Mouse (Mus musculus) monocyte, adult 2 months (primary cell): ENCODE data around the gene Clcf1.
"Not testable (repeated sequence)": the region's sequence is repeated elsewhere in the genome, so short reads cannot be mapped to it uniquely, and the experiment has no call there.

ENCODE experiments used
- DNase-seq, 2 experiments: peaks; one replicate each; pipeline ENCODE4 v3.0.0; 2022; ENCODE audit warnings: low spot score in 2 of 2, low read depth in 1 of 2

The Clcf1 gene

DNA sequence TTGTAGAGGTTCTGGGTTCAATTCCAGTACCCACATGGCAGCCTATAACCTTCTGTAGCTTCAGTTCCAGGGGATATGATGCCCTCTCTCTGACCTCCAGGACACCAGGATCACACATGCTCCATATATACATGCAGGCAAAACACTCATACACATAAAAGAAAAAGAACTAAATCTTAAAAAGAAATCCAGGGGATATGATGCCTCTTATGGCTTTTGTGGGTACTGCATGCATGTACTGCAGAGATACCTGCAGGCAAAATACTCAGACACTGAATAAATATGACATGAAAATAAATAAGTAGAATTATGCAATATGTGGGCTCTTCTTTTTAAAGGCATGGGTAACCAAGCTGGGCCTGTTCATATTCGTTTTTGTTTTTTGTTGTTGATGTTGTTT lies 33.0 kb downstream of the Clcf1 start:
- no peak for DNase-seq

DNA sequence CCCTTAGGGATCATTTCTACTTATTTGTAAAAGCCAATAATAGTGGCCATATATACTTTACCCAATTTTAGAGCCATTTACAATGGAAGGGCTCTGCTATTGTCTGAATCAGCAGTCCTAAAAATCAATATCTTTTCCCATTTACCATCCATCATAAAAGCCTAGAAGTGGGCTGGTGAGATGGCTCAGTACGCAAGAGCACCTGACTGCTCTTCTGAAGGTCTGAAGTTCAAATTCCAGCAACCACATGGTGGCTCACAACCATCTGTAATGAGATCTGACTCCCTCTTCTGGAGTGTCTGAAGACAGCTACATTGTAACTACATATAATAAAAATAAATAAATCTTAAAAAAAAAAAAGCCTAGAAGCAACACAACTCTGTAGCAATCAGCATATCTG lies 34.6 kb downstream of the Clcf1 start:
- not testable (repeated sequence) for DNase-seq

DNA sequence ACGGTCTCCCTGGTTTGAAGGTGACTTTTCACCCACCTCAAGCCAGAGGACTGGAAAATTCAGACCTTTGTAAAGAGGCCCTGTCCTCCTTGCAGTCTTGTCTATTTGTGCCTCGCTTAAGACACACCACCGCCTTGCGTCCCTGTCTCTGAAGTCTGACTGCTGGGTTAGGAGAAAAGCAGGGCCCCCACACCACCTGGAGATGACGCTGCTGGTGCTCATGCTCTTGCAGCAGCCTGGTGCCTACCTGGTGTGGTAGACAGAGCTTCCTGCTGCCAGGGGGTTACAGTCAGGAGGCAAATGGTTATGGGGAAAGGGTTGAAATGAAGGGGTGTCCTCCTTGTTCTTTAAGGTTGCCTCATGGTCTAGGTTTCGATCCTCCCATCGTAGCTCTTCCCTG lies 40.2 kb downstream of the Clcf1 start:
- no peak for DNase-seq

DNA sequence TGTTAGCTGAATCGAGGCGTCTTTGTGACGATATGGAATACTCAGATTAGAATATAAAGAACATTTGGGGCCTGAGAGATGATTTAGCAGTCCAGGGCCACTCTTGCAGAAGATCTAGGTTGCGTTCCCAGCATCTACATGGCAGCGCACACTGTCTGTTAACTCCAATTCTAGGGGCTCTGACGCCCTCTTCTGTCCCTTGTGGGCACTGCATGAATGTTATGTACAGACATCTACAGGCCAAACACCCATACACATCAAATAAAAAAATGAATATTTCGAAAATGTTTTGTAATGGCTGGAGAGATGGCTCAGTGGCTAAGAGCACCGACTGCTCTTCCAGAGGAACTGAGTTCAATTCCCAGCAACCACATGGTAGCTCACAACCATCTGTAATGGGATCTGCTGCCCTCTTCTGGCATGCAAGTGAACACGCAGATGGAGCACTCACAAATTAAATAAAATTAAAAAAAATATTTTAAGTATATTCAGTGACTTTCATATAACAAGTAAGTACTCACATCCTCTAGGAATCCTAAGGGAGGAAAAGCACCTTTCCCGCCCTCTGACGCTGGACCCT lies 41.6 kb downstream of the Clcf1 start:
- no peak for DNase-seq

DNA sequence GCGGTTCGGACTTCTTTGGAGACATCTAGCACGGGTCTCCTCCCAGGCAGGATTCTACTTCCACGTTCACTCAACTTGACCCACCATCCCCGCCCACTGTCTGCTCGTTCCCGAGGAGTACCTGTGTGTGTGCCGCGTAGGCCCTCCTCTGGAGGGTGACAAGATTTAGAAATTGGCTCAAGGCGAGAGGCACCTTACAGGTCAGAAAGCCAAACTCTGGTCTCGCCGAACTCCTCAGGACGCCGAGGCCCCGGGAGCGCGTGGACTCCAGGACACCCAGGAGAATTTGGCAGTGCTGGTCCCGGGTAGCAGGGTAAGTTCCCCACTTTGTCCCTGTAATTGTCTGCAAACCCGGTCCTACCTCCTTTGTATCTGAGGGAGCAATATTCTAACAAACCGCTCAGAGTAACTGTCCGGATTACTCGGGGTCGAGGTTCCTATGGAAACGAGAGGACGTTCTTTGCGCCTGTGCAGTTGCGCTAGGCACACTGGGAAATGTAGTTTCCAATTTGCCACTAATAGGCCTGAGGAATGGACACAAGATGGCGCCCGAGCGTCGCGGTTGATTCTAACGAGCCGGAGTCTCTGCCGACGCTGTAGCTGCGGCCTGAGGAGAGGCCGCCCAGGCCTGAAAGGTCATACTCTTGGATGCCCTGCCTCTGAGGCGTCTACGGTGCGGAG lies 43.3 kb downstream of the Clcf1 start:
- DNase-seq, result peak; percentile 69 to 82

DNA sequence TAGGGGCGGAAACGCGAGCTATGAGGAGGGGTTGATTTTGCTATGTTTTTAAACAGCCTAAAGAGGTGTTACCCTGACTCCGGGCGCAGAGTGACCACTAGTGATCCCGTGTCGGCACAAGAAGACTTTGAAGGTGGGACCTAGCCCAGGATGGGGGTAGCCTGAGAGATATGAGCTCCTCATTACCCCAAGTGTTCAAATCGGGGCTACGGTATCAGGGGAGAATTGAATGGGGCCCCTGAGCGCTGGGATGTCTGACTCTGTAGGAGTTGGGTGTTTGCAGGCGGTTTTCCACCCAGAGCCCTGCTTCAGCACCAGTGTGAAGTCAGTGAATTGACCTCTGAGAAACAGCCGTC lies 43.8 kb downstream of the Clcf1 start:
- DNase-seq, result no peak

DNA sequence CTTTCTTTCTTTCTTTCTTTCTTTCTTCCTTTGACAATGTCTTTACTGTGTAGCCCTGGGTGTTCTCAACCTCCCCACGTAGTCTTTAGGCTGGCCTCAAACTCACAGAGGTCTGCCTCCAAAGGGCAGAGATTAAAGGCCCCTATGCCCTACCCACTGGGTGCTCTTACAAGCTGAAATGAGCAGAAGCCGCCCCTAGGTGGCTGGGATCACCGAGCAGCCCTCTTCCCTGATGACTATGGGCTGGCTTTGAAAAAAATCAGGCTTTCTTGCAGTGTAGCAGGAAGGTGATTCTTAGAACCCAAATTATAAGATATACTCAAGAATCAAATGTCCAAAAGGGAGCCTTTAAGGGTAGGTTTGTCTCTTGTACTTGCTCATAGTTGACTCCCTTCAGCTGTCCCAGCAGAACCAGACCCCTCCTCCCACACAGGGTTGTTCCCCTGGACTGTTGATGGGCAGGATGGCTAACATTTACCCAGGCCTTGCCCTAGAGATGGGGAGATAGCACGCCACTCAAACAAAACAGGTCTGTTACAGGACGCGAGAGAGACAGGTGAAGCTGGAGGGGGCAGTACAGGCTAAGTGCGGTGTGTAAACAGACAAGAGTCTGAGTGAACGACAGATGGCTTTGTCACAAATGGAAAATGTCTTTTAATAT lies 47.1 kb downstream of the Clcf1 start:
- DNase-seq, result no peak

DNA sequence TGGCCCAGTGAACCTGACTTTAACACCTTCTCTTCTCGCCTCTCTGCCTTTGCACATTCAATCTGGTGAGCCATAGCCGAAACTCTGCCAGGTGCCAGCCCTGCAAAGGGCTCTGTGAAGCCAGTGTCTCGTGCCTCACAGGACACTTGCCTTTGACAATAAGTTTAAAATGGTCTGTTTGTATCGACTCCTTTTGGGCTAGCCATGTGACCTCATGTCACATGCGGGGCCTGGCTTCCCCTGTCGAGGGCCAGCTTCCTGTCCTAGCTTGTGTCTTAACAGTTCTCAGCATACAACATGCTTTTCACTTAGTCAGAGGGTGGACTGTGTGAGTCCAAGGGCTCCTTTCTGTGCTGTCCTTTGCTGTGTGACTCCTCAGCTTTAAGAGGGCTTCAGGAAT lies 48.7 kb downstream of the Clcf1 start:
- no peak for DNase-seq

DNA sequence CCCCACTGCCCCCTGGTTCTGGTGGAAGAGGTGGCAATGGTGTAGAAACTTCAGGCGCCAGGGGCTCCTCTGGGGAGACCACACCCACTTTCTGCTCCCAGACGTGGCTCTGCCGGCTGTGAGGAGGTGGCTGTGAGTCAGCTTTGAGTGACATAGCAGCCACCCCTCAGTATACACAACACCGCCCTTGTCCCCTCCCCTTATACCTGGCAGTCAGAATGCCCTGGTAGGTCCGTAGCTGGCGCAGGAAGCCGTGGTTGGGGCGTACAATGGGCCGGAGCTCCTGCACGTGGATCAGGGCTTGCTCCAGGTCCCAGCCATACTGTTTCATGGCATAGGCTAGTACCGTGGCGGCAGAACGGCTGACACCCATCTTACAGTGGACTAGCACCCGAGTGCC lies 49.7 kb downstream of the Clcf1 start:
- DNase-seq, result no peak

DNA sequence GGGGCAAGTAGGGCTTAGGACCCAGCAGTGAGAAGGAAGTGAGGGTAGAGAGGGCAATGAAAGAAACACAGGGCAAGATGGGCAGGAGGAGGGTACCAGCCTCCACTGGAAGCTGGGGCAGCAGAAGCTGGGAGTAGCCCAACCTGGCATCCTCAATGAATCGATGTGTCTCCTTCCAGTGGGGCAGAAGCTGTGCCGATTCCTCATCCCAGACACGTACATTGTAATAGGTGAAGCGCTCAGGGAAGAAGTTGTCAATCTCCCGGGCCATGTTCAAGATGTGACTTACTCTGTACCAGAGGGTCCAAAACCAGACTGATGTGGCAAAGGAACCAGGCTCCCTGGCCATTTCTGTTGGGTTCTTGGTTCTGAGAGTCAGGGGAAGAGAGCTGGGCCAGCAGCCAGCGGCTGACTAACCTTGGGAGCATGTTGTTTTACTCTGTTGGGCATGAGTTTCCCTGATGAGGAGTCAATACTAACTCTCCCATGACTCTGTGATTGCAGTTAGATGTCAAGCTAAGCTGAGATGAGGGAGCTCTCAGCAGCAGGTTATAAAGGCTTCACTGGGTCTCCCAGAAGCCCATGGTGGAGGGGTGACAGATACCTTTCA lies 50.2 kb downstream of the Clcf1 start:
- no peak for DNase-seq

DNA sequence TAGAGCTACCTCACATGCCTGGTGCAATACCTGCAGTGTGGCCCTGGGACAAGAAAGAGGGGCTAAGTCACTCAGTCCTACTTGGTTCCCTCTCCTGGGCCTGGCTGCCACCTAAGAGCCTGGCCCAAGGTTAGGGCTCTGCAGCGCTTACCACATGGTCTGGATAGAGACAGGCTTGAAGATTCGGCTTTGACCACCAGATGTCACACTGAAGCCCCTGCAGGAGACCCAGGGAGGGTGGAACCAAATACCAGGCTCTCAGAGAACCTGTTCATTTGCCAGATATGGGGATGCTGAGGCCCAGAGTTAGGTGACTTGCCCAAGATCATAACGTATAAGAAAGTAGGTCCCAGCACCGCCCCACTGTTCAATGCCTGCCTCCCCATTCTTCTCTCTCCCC lies 51.9 kb downstream of the Clcf1 start:
- no peak for DNase-seq

DNA sequence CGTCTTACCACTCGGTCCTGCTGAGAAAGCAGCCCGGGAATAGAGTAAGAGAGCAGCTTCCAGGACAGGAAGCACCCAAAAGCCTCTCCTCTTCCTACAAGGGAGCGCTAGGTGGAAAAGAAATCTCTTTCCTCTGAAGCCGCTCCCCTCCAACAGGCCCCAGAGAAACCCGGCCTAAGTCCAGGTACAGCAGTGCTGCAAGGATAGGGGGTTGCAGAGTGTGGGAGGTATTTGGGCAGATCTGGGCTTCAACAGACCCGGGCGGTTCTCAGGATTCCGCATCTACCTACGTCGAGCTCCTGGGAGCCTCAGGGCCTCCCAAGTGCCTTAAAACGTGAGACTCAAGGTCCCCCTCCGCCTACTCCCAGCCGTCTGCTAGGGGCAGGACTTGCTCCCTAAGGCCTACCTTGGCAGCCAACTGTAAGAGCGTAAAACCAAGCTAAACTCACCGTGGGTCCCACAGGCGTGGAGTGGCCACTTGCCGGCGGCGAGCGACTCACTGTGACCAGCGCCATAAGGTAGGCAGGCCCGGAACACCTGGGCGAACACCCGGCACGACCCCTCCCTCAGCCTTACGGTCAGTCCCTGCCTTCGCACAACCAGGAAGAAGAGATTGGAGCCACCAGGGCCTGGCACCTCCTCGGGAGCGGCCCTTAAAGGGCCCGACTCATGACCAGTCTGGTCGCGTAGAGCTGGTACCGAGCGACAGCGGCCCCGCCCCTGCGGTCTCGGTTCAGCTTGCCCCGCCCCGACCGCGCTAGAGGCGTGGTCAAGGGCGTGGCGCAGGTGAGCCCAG lies 54.7 kb downstream of the Clcf1 start, which contains the start of gene Ssh3:
Gene Ssh3, minus strand, starts transcription at position 615 of the 796 bp plus-strand sequence.
- no peak for DNase-seq

DNA sequence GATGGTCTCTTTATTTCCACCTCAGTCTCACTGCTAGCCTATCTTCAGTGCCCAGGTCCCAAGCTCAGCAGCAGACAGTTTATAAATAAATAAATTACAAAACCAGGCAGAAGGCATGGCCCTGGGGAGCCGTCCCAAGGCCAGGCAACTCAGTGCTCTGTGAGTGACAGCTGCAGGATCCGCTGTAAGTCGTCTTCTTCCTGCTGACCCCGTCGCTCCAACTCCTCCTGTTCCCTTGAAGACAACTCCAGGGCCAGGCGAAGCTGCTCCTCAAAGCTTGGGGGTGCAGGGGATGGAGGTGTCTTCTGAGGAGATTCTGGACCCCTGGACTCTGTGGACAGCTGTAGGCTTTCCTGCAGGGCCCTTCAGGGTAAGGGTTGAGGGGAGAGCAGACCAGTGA lies 56.1 kb downstream of the Clcf1 start:
- no peak for DNase-seq

DNA sequence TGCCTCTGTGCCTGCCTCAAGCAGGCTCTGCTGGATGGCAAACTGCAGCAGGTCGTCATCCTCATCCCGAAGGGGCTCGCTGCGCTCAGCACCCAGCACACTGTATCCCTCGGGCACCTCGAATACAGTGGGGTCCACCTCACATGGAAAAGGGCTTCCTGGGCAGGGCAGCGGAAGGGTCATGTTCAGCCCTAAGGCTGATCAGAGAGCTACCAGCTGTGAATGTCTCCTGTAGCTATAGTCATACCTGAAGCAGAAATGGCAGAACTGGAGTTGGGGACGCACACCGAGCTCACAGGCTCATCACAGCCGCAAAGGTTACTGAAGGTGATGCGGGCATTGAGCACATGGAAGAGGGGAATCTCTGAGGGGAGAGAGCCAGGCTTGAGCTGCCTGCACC lies 56.9 kb downstream of the Clcf1 start:
- DNase-seq, result no peak
